In the genomic region with DNA sequence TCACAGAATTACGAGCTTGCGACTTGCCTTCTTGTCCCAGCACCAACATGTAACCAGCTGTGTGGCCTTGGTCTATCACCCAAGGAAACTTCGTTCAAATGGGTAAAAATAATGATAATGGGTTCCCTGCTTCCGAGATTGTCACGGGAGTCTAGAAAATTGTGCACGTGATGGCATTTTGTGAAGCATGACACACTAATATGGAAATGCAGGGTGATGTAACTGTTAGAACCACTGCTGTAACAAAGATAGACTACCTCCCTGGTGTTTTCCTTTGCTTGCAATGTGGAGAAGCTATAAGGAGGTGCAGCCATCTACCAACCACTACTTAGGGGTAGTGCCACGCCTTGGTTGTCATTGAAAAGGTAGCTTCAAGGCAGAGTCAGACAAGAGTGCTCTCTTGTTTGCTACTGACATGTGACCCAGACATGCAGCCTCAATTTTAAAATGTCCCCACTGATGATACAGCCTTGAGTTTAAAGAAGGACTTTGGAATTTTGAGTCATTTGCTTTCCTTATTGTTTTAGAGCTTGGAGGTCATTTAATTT, we compare ENCODE assay signal across 26 mouse cellular contexts.
DNase-seq lines count a peak whose midpoint lies in the region; ATAC-seq lines count a peak whose summit lies in the region.
"Had no signal": no experiment of that assay in that cellular context is flagged by ENCODE, and none has a peak within 500 bp of the region (broad histone marks: within the 10 kb centered on the region; RNA-seq: fewer than 3 reads in every experiment).

No protein-coding gene starts in this region.

- no peak for DNase-seq in forebrain, embryonic 10.5 days (ENCODE audit: extremely low spot score, low spot score)
- no peak for DNase-seq in hindbrain, embryonic 10.5 days (ENCODE audit: low spot score)
- DNase-seq in midbrain, embryonic 14.5 days, result no peak
- no peak for DNase-seq in embryo, embryonic 10 days (ENCODE audit: low spot score)
- DNase-seq: adrenal gland, postnatal 14 days; cerebellum, adult 8-10 months; heart, postnatal 10 days; kidney, adult 8-10 months; kidney, postnatal 14 days; layer of hippocampus, postnatal 36 days; lung, adult 18-20 months; lung, postnatal 10 days; right cerebral cortex, adult 18-20 months; right cerebral cortex, postnatal 4 days; thymus, adult 18-20 months; thymus, postnatal 36 days had no signal

- H3K9me3 ChIP-seq in forebrain, embryonic 10.5 days, result no peaks in the 10 kb centered on the region
- no peaks in the 10 kb centered on the region for H3K9me3 ChIP-seq in forebrain, embryonic 12.5 days
- H3K9me3 ChIP-seq in hindbrain, embryonic 10.5 days, result no peaks in the 10 kb centered on the region
- no peaks in the 10 kb centered on the region for H3K9me3 ChIP-seq in hindbrain, embryonic 16.5 days (ENCODE audit: control insufficient read depth, low read length)
- H3K9me3 ChIP-seq in midbrain, embryonic 13.5 days, result no peaks in the 10 kb centered on the region
- no peaks in the 10 kb centered on the region for H3K9me3 ChIP-seq in midbrain, embryonic 14.5 days (ENCODE audit: control insufficient read depth, low read length)
- H3K9me3 ChIP-seq: embryonic facial prominence, embryonic 12.5 days; hindbrain, embryonic 12.5 days; limb, embryonic 13.5 days; liver, embryonic 12.5 days; midbrain, embryonic 12.5 days; neural tube, embryonic 13.5 days had no signal

- ATAC-seq in forebrain, embryonic 12.5 days (ENCODE audit: low FRiP score), result no peak
- no peak for ATAC-seq in hindbrain, embryonic 16.5 days
- ATAC-seq in midbrain, embryonic 13.5 days, result no peak
- ATAC-seq in midbrain, embryonic 14.5 days (ENCODE audit: low FRiP score, low TSS enrichment), result no peak
- ATAC-seq: liver, embryonic 12.5 days had no signal

- H3K4me1 ChIP-seq in forebrain, embryonic 10.5 days, result peaks cover 86% of the 10 kb centered on the region
- peaks cover 52% of the 10 kb centered on the region for H3K4me1 ChIP-seq in forebrain, embryonic 12.5 days
- peaks cover 77% of the 10 kb centered on the region for H3K4me1 ChIP-seq in hindbrain, embryonic 10.5 days (replicated peaks)
- H3K4me1 ChIP-seq in hindbrain, embryonic 16.5 days (ENCODE audit: control insufficient read depth, insufficient read depth, low read depth, low read length), result peaks cover 21% of the 10 kb centered on the region
- H3K4me1 ChIP-seq in midbrain, embryonic 13.5 days (replicated peaks), result peaks cover 60% of the 10 kb centered on the region
- peaks cover 44% of the 10 kb centered on the region for H3K4me1 ChIP-seq in midbrain, embryonic 14.5 days (ENCODE audit: control insufficient read depth, insufficient read depth, low read length)
- H3K4me1 ChIP-seq: embryonic facial prominence, embryonic 12.5 days had no signal

- no peaks in the 10 kb centered on the region for H3K36me3 ChIP-seq in forebrain, embryonic 10.5 days (replicated peaks)
- no peaks in the 10 kb centered on the region for H3K36me3 ChIP-seq in forebrain, embryonic 12.5 days (replicated peaks)
- H3K36me3 ChIP-seq in hindbrain, embryonic 10.5 days, result no peaks in the 10 kb centered on the region
- H3K36me3 ChIP-seq in hindbrain, embryonic 16.5 days (ENCODE audit: control insufficient read depth, insufficient read depth, low read length), result no peaks in the 10 kb centered on the region
- no peaks in the 10 kb centered on the region for H3K36me3 ChIP-seq in midbrain, embryonic 13.5 days
- no peaks in the 10 kb centered on the region for H3K36me3 ChIP-seq in midbrain, embryonic 14.5 days (ENCODE audit: control insufficient read depth, insufficient read depth, low read length)
- H3K36me3 ChIP-seq: embryonic facial prominence, embryonic 12.5 days; hindbrain, embryonic 12.5 days; limb, embryonic 13.5 days; liver, embryonic 12.5 days; midbrain, embryonic 12.5 days; neural tube, embryonic 13.5 days had no signal

- no peaks in the 10 kb centered on the region for H3K27me3 ChIP-seq in forebrain, embryonic 10.5 days (ENCODE audit: poor library complexity, severe bottlenecking)
- H3K27me3 ChIP-seq in forebrain, embryonic 12.5 days, result no peaks in the 10 kb centered on the region
- no peaks in the 10 kb centered on the region for H3K27me3 ChIP-seq in hindbrain, embryonic 10.5 days (ENCODE audit: insufficient read depth, poor library complexity, severe bottlenecking)
- H3K27me3 ChIP-seq in hindbrain, embryonic 16.5 days (replicated peaks; ENCODE audit: control insufficient read depth, insufficient read depth, low read length), result no peaks in the 10 kb centered on the region
- H3K27me3 ChIP-seq in midbrain, embryonic 13.5 days, result no peaks in the 10 kb centered on the region
- H3K27me3 ChIP-seq in midbrain, embryonic 14.5 days (ENCODE audit: control insufficient read depth, insufficient read depth, low read length), result no peaks in the 10 kb centered on the region
- H3K27me3 ChIP-seq: embryonic facial prominence, embryonic 12.5 days; hindbrain, embryonic 12.5 days; liver, embryonic 12.5 days; midbrain, embryonic 12.5 days; neural tube, embryonic 13.5 days had no signal

- no peak overlapping the region for H3K4me2 ChIP-seq in forebrain, embryonic 12.5 days
- H3K4me2 ChIP-seq in hindbrain, embryonic 16.5 days (ENCODE audit: low read length), result no peak overlapping the region
- H3K4me2 ChIP-seq in midbrain, embryonic 13.5 days (replicated peaks), result no peak overlapping the region
- H3K4me2 ChIP-seq in midbrain, embryonic 14.5 days (ENCODE audit: low read length), result no peak overlapping the region
- H3K4me2 ChIP-seq: embryonic facial prominence, embryonic 12.5 days; heart, embryonic 11.5 days; hindbrain, embryonic 12.5 days; limb, embryonic 13.5 days; liver, embryonic 12.5 days; midbrain, embryonic 12.5 days; neural tube, embryonic 13.5 days had no signal

- WGBS in forebrain, embryonic 10.5 days, result 81% methylated on average over 7 of the region's 7 CpGs
- 62% methylated on average over 7 of the region's 7 CpGs for WGBS in forebrain, embryonic 12.5 days
- 77% methylated on average over 7 of the region's 7 CpGs for WGBS in hindbrain, embryonic 10.5 days
- WGBS in hindbrain, embryonic 16.5 days, result 58% methylated on average over 7 of the region's 7 CpGs
- 72% methylated on average over 7 of the region's 7 CpGs for WGBS in midbrain, embryonic 13.5 days
- WGBS in midbrain, embryonic 14.5 days, result 78% methylated on average over 7 of the region's 7 CpGs

- peak overlapping the region; percentile 46; the same call in 1 of the 2 replicates for H3K27ac ChIP-seq in forebrain, embryonic 10.5 days
- no peak overlapping the region for H3K27ac ChIP-seq in forebrain, embryonic 12.5 days
- H3K27ac ChIP-seq in hindbrain, embryonic 10.5 days, result peak overlapping the region; percentile 53; the same call in 1 of the 2 replicates
- no peak overlapping the region for H3K27ac ChIP-seq in hindbrain, embryonic 16.5 days (ENCODE audit: low read depth, low read length)
- 0 out of 2 replicates have a peak overlapping the region, but pooled peaks have one; percentile 25 for H3K27ac ChIP-seq in midbrain, embryonic 13.5 days
- H3K27ac ChIP-seq in midbrain, embryonic 14.5 days (replicated peaks; ENCODE audit: low read depth, low read length), result no peak overlapping the region
- H3K27ac ChIP-seq: embryonic facial prominence, embryonic 12.5 days; hindbrain, embryonic 12.5 days; limb, embryonic 13.5 days; liver, embryonic 12.5 days; midbrain, embryonic 12.5 days; neural tube, embryonic 13.5 days had no signal

- no peak overlapping the region for H3K9ac ChIP-seq in forebrain, embryonic 12.5 days
- no peak overlapping the region for H3K9ac ChIP-seq in hindbrain, embryonic 16.5 days (ENCODE audit: low read depth, low read length)
- no peak overlapping the region for H3K9ac ChIP-seq in midbrain, embryonic 13.5 days (replicated peaks)
- H3K9ac ChIP-seq in midbrain, embryonic 14.5 days (replicated peaks; ENCODE audit: low read length), result no peak overlapping the region
- H3K9ac ChIP-seq: embryonic facial prominence, embryonic 12.5 days; hindbrain, embryonic 12.5 days; limb, embryonic 13.5 days; liver, embryonic 12.5 days; midbrain, embryonic 12.5 days; neural tube, embryonic 13.5 days had no signal

- H3K4me3 ChIP-seq in forebrain, embryonic 10.5 days, result no peak overlapping the region
- H3K4me3 ChIP-seq in forebrain, embryonic 12.5 days (replicated peaks), result no peak overlapping the region
- no peak overlapping the region for H3K4me3 ChIP-seq in hindbrain, embryonic 10.5 days
- no peak overlapping the region for H3K4me3 ChIP-seq in hindbrain, embryonic 16.5 days (ENCODE audit: low read length)
- no peak overlapping the region for H3K4me3 ChIP-seq in midbrain, embryonic 13.5 days (replicated peaks)
- no peak overlapping the region for H3K4me3 ChIP-seq in midbrain, embryonic 14.5 days (replicated peaks; ENCODE audit: low read depth, low read length)
- H3K4me3 ChIP-seq: embryonic facial prominence, embryonic 12.5 days; hindbrain, embryonic 12.5 days; limb, embryonic 13.5 days; liver, embryonic 12.5 days; midbrain, embryonic 12.5 days; neural tube, embryonic 13.5 days had no signal

Comparison
In these comparisons a context has a peak if more than half of its experiments do, and no peak if none do; other contexts are left out.
1. H3K27ac ChIP-seq: peak in forebrain, embryonic 10.5 days (single experiment), hindbrain, embryonic 10.5 days (single experiment) and midbrain, embryonic 13.5 days (single experiment); none in forebrain, embryonic 12.5 days (single experiment), hindbrain, embryonic 16.5 days (single experiment) and midbrain, embryonic 14.5 days (single experiment).